Mouse (Mus musculus) bone marrow, adult 2 months (tissue): ENCODE data around the gene Oxct2b.

Experiments used
- CTCF ChIP-seq: fragments of 200-500 bp; IDR thresholded peaks from 2 replicates; pipeline ENCODE4 v1.5.1; 2011; ENCODE audit warnings: low read length, control low read depth; ENCODE audit not compliant: control insufficient read depth, insufficient read depth
- POLR2A ChIP-seq: fragments of 200-500 bp; IDR thresholded peaks from 2 replicates; pipeline ENCODE4 v1.6.1; 2011; ENCODE audit warnings: low read depth, mild to moderate bottlenecking, control low read depth, low read length, borderline replicate concordance; ENCODE audit not compliant: control insufficient read depth

GRCm38 (mm10) chr4:123068646-123069045, 47.4 kb upstream of the Oxct2b start:
- no peak for TF ChIP-seq CTCF
- TF ChIP-seq POLR2A: no peak
